Mouse (Mus musculus) C3H10T1/2 (cell line): Measurements from ENCODE around the gene Vmn2r18. TPM values are rescaled to one million over a fixed set of nuclear protein-coding genes. Genes with fewer than 3 reads are reported as not detected.

Experiments used
- polyA plus RNA-seq, 2 experiments: library from polyadenylated mRNA; unstranded; fragments of >200 nt; fragmentation: generic; extraction: Trizol; gene quantifications; one replicate each; pipeline ENCODE4 v1.2.1; 2012; ENCODE audit warnings: missing spikeins in 2 of 2

The Vmn2r18 gene
- polyA plus RNA-seq, result under 1 TPM in 1 of 2 experiments, not detected in 1; 0.01 TPM

DNA sequence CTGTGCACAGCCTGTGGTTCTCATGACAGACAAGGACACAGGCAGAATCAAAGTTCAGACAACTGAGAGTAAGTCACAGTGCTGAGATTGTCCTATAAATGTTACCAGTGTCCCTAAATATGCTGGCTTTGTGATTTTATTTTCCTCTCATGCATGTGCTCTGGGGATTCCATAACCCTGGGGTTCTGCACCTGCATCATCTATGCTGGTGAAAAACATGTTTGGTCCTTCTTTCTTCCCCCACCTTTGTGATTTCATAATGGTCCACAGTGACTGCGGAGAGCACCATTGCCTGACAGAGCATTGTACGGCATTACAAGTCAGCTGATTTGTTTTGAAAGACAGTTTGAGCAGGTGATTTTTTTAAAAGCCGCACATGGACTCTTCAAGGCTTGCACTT lies at the start of gene Vmn2r18:
TSS of gene Vmn2r18 (minus strand) at position 101 of the 400 bp plus-strand sequence.

GRCm38 (mm10) chr5:151650700-151651410 lies 45.0 kb upstream of the Vmn2r18 start, which contains the start of gene Rfc3:
Rfc3 (minus strand) TSS chr5:151651242.

Other genes with a start within 250 kb of the Vmn2r18 start
- gene Gm42906, start 177.9 kb downstream of the Vmn2r18 start, polyA plus RNA-seq, result not detected
- gene Rfc3, start 45.2 kb upstream of the Vmn2r18 start, polyA plus RNA-seq, result 10 to 100 TPM; 30.6 to 52.2 TPM